Mouse (Mus musculus) stomach, postnatal 0 days (tissue): ENCODE measurements at regions not wholly inside any gene's neighbourhood (a gene's known extent, or its start where the extent isn't known, plus 50 kb on each side); places are given as distances from the start of the nearest gene placed in this dataset.
A peak's percentile ranks its signal among the peaks of the same experiment; 100 is the strongest.

Source experiments
- ATAC-seq: fragments of 200-750 bp; cut with Nextera tagmentation; 2 replicates; pipeline ENCODE4 v1.8.0; 2017; ENCODE audit not compliant: low FRiP score, low TSS enrichment
- DNase-seq: peaks from one replicate; pipeline ENCODE4 v3.0.0-alpha.2; 2016; ENCODE audit warnings: low spot score
- H3K27ac ChIP-seq: fragments of 300-500 bp; sonication (generic); replicated peaks from 2 replicates; pipeline ENCODE4 v1.5.1; 2014; ENCODE audit warnings: mild to moderate bottlenecking, control low read depth
- H3K27me3 ChIP-seq: fragments of 300-500 bp; sonication (generic); 2 replicates; pipeline ENCODE4 v1.6.1; 2014; ENCODE audit warnings: low read length; ENCODE audit not compliant: control insufficient read depth, insufficient read depth
- H3K36me3 ChIP-seq: fragments of 300-500 bp; sonication (generic); 2 replicates; pipeline ENCODE4 v1.6.1; 2014; ENCODE audit warnings: low read length, mixed read lengths; ENCODE audit not compliant: control insufficient read depth, insufficient read depth
- H3K4me1 ChIP-seq: fragments of 300-500 bp; sonication (generic); replicated peaks from 2 replicates; pipeline ENCODE4 v1.6.1; 2014; ENCODE audit warnings: antibody characterized with exemption; ENCODE audit not compliant: control insufficient read depth, insufficient read depth
- H3K4me2 ChIP-seq: fragments of 300-500 bp; sonication (generic); replicated peaks from 2 replicates; pipeline ENCODE4 v1.6.1; 2014; ENCODE audit warnings: low read depth, mild to moderate bottlenecking, control low read depth, moderate library complexity
- H3K4me3 ChIP-seq: fragments of 300-500 bp; sonication (generic); 2 replicates; pipeline ENCODE4 v1.5.1; 2014; ENCODE audit warnings: low read depth, low read length, control low read depth
- H3K9ac ChIP-seq: fragments of 300-500 bp; sonication (generic); 2 replicates; pipeline ENCODE4 v1.6.1; 2014; ENCODE audit warnings: mild to moderate bottlenecking, low read length, control low read depth, mixed read lengths
- H3K9me3 ChIP-seq: fragments of 300-500 bp; sonication (generic); 2 replicates; pipeline ENCODE4 v1.6.1; 2016; ENCODE audit warnings: low read length; ENCODE audit not compliant: control insufficient read depth
- CTCF ChIP-seq: IDR thresholded peaks from 2 replicates; pipeline ENCODE4 v1.5.1; 2016; ENCODE audit warnings: antibody characterized with exemption, low read depth, mild to moderate bottlenecking, moderate library complexity
- EP300 ChIP-seq: optimal IDR thresholded peaks from 2 replicates; pipeline ENCODE3; 2016; ENCODE audit warnings: antibody characterized with exemption
- WGBS: fragments of 180-500 bp; shearing (Covaris S2); extraction: QIAGEN DNeasy Blood & Tissue Kit; methylation state at CpG from one replicate; pipeline ENCODE4 v1.1.7; 2014; 5-methylcytosine and 5-hydroxymethylcytosine counted together

DNA sequence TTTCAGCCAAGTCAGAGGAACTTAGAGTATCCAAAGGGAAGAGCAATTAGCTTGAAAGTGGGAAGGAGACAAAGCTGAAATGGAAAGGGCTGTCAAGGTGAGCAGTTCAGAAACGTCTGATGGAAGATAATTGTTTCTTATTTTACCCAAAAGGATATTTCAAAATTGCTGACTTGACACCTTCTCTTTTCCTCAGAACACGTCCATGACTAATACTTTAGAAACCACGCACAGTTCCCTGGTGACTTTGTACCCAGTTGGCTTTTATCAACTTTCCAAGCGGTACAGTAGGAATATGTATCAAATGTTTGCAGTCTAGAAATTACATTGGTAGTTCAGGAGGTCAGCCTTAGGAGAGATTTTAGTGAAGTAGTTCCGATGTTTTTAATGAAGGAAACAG is 508.3 kb upstream of the Ddx18 start:
- no peak overlapping the region for H3K4me2 ChIP-seq
- no peaks in the 10 kb centered on the region for H3K27me3 ChIP-seq
- no peaks in the 10 kb centered on the region for H3K9me3 ChIP-seq
- WGBS = 72% methylated on average over 5 of the region's 5 CpGs
- H3K27ac ChIP-seq = no peak overlapping the region
- no peak for TF ChIP-seq EP300
- no peak for TF ChIP-seq CTCF
- ATAC-seq = no peak
- H3K36me3 ChIP-seq = no peaks in the 10 kb centered on the region
- H3K9ac ChIP-seq = no peak overlapping the region
- no peak overlapping the region for H3K4me3 ChIP-seq
- no peak for DNase-seq
- H3K4me1 ChIP-seq = no peaks in the 10 kb centered on the region

DNA sequence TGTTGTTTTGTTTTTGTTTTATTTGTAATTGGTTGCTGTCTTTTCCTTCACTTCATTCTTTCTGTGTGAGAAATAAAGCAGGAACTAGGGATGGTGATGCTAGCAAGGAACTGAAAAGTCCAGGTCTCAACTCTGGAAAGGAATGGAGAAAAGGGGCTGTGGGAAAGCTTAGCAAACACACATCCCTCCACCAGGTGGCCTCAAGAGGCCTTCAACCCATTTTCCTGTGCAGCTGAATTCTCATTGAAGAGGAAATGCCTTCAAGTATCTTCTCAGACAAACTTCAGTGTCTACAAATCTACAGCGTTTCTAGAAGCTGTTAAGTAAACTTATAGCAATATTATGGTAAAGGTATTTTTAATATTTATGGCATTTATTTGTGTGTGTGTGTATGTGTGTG is 487.4 kb upstream of the Ddx18 start:
- H3K36me3 ChIP-seq = no peaks in the 10 kb centered on the region
- no peak for ATAC-seq
- no peak overlapping the region for H3K4me3 ChIP-seq
- TF ChIP-seq EP300 (no peak), CTCF (peak; percentile 42)
- whole genome bisulfite sequencing = 71% methylated on average over 1 of the region's 1 CpGs
- no peaks in the 10 kb centered on the region for H3K27me3 ChIP-seq
- no peak overlapping the region for H3K9ac ChIP-seq
- no peak for DNase-seq
- no peak overlapping the region for H3K27ac ChIP-seq
- H3K4me1 ChIP-seq = no peaks in the 10 kb centered on the region
- no peaks in the 10 kb centered on the region for H3K9me3 ChIP-seq
- H3K4me2 ChIP-seq = no peak overlapping the region

DNA sequence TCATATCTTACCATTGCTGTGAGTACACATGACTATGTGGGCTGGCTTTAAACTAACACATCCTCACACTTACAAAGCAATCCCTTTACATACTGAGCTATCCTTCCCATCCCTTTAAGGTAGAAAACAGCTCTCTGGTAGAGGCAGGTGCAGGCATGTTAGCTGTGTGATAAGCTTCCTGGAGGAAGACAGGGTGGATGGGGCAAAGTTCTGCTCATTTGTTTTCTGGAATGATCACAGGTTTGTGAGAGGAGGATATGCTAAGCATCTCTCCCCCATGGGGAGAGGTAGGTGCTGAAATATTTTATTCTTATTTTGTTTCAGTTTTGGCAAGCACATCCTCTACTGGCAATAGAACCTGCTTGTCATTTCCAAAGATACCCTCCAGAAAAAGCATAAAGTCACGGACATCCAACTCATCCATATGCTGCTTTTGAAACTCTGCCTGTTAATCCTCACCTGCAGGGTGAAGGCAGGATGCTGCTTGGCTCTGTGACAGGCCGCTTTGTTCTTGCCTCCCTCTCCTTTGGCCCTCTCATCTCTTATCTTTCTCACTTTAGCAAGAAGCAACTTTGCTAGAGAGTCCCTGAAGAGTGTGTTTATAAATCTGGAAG is 480.4 kb upstream of the Ddx18 start:
- no peaks in the 10 kb centered on the region for H3K36me3 ChIP-seq
- WGBS = 60% methylated on average over 2 of the region's 2 CpGs
- no peaks in the 10 kb centered on the region for H3K27me3 ChIP-seq
- H3K4me3 ChIP-seq = no peak overlapping the region
- no peak for ATAC-seq
- H3K9me3 ChIP-seq = no peaks in the 10 kb centered on the region
- no peak overlapping the region for H3K4me2 ChIP-seq
- no peak overlapping the region for H3K9ac ChIP-seq
- H3K4me1 ChIP-seq = no peaks in the 10 kb centered on the region
- no peak for DNase-seq
- TF ChIP-seq EP300 (no peak), CTCF (no peak)
- no peak overlapping the region for H3K27ac ChIP-seq

DNA sequence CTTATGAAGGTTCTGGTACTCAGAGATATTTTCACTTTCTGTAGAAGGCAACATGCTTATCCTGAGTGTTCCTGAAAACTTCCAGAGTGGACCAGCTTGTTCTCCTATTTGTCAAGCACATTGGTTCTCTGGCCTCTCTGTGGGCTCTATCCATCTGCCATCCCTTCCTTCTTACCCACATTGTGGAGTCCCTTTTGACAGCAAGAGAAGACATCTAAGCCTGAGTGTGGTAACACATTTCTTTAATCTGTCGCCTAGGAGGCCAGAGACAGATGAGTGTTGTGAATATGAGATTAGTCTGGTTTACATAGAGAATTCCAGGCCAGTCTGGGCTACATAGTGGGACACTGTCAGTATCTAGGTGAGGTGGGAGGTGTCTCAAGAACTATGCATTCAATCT is 476.1 kb upstream of the Ddx18 start:
- no peak for ATAC-seq
- Histone ChIP-seq H3K36me3 (no peaks in the 10 kb centered on the region), H3K4me1 (no peaks in the 10 kb centered on the region), H3K27me3 (no peaks in the 10 kb centered on the region), H3K4me3 (no peak overlapping the region), H3K4me2 (no peak overlapping the region), H3K9me3 (no peaks in the 10 kb centered on the region), H3K27ac (no peak overlapping the region), H3K9ac (no peak overlapping the region)
- 36% methylated on average over 1 of the region's 1 CpGs for WGBS
- TF ChIP-seq CTCF (no peak), EP300 (no peak)
- DNase-seq = no peak

DNA sequence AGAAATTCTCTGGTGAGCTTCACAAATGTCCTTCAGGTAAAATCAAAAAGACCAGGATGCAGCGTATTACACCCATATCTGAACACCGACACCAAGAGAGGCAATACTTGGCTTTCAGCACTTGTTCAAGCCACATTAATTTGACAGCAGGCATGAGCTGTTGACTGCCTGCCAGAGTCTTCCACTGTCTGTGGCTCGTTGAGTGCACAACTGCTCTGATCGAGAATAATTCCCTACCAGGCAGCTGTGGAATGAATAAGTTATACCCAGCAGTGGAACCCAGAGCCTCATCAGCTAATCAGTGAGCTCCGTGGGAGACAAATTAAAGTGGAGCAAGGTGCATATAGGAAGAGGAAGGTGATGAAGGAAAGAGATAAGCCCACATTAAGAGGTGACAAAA is 475.3 kb upstream of the Ddx18 start:
- Histone ChIP-seq H3K36me3 (no peaks in the 10 kb centered on the region), H3K9me3 (no peaks in the 10 kb centered on the region), H3K9ac (no peak overlapping the region), H3K4me3 (no peak overlapping the region), H3K27ac (no peak overlapping the region), H3K27me3 (no peaks in the 10 kb centered on the region), H3K4me1 (no peaks in the 10 kb centered on the region), H3K4me2 (no peak overlapping the region)
- TF ChIP-seq CTCF (no peak), EP300 (no peak)
- DNase-seq (no peak), ATAC-seq (no peak)
- WGBS = 68% methylated on average over 5 of the region's 5 CpGs

DNA sequence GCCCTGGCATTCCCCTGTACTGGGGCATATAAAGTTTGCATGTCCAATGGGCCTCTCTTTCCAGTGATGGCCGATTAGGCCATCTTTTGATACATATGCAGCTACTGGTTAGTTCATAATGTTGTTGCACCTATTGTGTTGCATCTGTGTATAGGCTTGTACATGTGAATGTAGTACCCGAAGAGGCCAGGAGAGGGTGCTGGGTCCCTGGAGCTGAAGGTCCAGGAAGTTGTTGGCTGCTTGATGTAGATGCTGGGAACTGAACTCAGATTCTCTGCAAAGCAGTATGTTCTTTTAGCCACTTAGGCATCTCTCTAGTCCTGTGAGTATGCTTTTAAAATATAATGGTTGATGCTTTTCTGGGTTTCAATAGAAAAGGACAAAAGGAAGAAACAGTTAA is 440.0 kb upstream of the Ddx18 start:
- 77% methylated on average over 2 of the region's 2 CpGs for WGBS
- H3K9ac ChIP-seq = no peak overlapping the region
- no peaks in the 10 kb centered on the region for H3K27me3 ChIP-seq
- H3K4me3 ChIP-seq = no peak overlapping the region
- no peak for DNase-seq
- no peak for ATAC-seq
- H3K9me3 ChIP-seq = no peaks in the 10 kb centered on the region
- no peaks in the 10 kb centered on the region for H3K36me3 ChIP-seq
- H3K4me1 ChIP-seq = no peaks in the 10 kb centered on the region
- H3K27ac ChIP-seq = no peak overlapping the region
- 0 out of 2 replicates have a peak, but pooled peaks have one; percentile 19 for TF ChIP-seq CTCF
- TF ChIP-seq EP300 = no peak
- no peak overlapping the region for H3K4me2 ChIP-seq
